Mouse (Mus musculus) regulatory T cell (primary cell): ENCODE results near the gene Gls.

Experiments used
- in situ Hi-C: fragments of 300-600 bp; cut with MboI, MseI; formaldehyde crosslinking; loops from one replicate; pipeline ENCODE4 v1.15.1; 2025; ENCODE audit warnings: high pct_unique_total_duplicates

The Gls gene

GRCm38 (mm10) chr1:52127350-52127749 is 105.7 kb downstream of the Gls start:
- in situ Hi-C loops, result no loop called here

- in situ Hi-C loops, result no loop called here
These were observed 108.2 kb downstream of the Gls start for GRCm38 (mm10) chr1:52124818-52125217.

DNA sequence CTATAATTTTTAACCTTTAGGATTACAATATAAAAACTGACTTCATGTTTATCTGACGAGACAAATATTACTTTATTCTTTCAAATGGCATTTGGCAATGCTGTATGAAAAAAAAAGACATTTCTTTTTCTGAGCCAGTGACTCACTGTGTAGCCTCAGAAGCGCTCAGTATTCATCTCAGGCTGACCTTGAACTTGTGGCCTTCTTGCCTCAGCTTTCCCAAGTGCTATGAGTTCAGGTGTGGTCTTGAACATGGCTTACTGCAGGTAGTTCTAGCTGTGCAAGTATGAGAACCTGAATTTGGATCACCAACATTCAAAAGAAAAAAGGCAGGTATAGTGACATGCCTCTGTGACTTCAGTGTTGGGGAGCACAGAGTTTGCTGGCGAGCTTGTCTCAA is 112.0 kb downstream of the Gls start:
- in situ Hi-C loops, result no loop called here

- in situ Hi-C loops, result no loop called here
These were observed 112.8 kb downstream of the Gls start for GRCm38 (mm10) chr1:52120191-52120590.

GRCm38 (mm10) chr1:52119691-52120090 is 113.3 kb downstream of the Gls start:
- in situ Hi-C loops, result no loop called here

DNA sequence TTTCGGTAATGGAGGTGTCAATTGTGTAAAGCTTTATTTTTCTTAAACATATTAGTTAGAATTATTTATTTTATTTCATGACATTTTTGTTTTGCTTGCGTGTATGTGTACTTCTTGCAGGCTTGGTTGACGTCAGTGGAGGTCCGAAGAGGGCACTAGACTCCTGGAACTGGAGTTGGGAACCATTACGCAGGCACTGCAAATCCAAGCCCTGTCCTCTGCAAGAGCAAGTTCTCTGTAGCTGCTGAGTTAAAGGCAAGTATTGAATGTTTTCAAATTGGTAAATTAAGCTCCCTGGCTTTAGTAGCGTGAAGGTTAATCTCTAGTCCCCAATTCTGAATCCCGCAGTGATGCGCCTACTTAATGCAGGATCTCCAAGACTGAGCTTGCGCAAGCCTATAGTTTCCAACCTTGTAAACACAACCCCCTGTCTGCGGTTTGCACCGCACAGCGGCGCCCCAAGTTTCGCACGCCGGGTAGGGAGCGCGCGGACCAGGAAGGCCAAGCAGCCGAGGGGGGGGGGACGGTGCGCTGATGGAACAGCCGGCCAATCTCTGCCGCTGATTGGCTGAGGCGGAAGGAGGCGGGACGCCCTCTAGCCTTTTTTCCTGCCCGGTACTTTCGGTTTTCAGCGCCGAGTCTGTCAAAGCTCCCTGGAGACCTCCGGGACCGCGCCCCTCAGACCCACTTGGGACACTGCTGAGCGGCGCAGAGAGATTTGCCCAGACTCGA is 114.0 kb downstream of the Gls start, which contains the start of gene Stat1:
TSS of gene Stat1 (plus strand) at position 581 of the 732 bp plus-strand sequence.
- in situ Hi-C loops, result no loop called here

DNA sequence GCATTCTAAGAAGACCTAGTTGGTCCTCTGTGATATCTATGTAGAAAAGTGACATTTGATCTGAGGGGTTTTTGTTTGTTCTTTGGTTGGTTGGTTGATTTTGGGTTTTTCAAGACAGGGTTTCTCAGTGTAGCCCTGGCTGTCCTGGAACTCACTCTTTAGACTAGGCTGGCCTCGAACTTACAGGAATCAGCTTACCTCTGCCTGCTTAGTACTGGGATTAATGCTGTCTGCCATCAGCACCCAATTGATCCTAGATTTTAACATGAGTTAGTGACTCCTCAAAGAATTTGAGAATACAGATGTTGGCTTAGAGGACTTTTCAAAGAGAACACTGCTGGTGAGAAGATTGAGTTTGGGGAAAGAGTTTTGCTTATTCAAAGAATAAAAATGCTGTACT is 115.3 kb downstream of the Gls start:
- in situ Hi-C loops, result no loop called here

DNA sequence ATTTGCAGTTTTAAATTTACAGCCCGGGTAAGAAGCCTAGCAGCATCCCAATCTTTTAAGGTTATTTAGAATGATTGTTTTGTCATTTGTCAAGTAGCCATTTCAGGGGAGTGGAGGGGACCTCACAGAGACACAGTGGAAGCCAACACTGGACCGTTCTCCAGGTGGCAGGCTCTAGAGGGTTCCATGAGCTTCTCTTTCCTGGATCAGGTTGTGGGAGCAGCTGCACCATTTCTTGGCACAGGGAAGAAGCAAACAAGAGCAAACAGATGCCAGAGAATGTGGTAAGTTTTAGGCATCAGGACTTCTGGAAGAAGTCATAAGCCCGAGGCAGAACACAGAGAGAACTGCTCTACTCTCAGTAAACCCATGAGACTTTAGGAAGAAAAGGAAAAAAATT is 116.6 kb downstream of the Gls start:
- in situ Hi-C loops, result no loop called here

GRCm38 (mm10) chr1:52113666-52114069 is 119.4 kb downstream of the Gls start:
- in situ Hi-C loops, result no loop called here
